Mouse (Mus musculus): ENCODE data around the gene Rbbp5.
"Not testable (repeated sequence)": the region's sequence is repeated elsewhere in the genome, so short reads cannot be mapped to it uniquely, and the experiment has no call there.

Gene Rbbp5

GRCm38 (mm10) chr1:132476928-132477691 lies at the start of gene Rbbp5:
TSS of gene Rbbp5 (plus strand) at chr1:132477365.
- peak; percentile 81 for DNase-seq

DNA sequence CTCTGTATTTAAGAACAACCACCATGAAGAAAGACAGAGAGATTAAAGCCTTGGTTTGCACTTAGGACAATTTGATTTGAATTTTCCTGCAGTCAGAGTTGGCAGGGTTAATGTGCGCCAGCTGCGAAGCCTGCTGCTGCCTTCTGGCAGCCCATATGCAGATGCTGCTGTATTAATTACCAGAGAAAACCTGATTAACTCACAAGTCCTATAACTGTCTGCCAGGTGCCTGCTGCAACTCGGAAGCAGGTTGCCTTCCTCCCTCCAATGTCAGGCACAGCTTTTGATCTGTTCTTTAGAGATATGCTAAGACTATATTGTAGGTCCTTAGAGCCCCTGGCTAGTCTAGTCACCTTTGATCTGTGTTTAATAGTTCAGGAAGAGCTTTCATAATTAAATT lies 46.3 kb upstream of the Rbbp5 start:
- DNase-seq, result no peak

DNA sequence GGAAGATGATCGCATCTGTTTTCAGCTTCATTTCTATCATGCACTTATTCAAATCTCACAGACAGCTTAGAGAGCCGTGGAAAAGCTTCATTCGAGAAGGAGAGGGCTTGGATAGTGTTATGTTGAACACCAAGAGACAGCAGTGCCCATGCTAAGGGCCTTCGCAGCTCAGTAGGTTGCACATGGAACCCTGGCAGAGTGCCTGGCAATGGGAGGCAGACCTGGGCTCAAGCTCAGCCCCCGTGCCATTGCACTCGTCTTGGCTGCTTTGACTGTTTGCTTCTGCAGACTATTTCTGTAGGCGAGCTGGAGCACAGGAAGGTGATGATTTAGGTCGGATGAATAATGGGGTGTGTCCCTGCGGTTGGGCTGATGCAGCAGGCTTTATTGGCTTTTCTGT lies 45.4 kb upstream of the Rbbp5 start:
- peak; percentile 44 for DNase-seq

- peak; percentile 11 for DNase-seq
Observed at GRCm38 (mm10) chr1:132433349-132433748, 43.8 kb upstream of the Rbbp5 start.

DNA sequence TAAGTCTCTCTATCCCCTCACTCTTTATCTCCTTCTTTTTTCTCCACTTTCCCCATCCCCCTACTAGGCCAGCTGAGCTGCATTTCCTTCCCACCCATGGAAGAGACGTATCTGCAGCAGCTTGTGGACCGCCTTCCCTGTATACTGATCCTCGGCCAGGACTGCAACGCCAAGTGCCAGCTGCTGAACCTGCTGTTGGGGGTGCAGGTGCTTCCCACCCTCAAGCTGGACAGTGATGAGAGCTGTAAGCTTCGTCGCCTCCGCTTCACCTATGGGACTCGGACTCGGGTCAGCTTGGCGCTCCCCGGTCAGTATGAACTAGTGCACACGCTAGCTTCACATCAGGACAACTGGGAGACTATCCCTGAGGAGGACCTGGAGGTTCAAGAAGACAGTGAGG lies 43.1 kb upstream of the Rbbp5 start:
- DNase-seq, result no peak

GRCm38 (mm10) chr1:132436320-132436958 lies 40.7 kb upstream of the Rbbp5 start:
- no peak for DNase-seq

- DNase-seq, result no peak
Observed at GRCm38 (mm10) chr1:132436960-132437359, 40.2 kb upstream of the Rbbp5 start.

DNA sequence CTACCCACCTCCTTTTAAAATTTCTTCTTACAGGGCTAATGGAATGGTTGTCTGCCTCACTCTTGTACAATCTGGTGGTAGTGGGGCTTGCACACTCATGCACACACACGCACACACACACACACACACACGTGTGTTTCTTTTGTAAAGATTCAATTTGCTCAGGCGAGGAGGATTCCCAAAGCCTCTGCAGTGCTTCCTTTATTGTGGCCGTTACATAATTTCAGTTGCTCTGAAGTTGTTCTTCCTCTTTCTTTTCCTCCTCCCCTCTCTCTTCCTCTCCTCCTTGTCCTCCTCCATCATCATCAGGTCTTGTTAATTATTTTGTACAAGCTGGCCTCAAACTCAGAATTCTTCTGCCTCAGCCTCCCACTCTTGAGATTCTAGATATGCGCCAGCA lies 39.8 kb upstream of the Rbbp5 start:
- DNase-seq, result no peak

DNA sequence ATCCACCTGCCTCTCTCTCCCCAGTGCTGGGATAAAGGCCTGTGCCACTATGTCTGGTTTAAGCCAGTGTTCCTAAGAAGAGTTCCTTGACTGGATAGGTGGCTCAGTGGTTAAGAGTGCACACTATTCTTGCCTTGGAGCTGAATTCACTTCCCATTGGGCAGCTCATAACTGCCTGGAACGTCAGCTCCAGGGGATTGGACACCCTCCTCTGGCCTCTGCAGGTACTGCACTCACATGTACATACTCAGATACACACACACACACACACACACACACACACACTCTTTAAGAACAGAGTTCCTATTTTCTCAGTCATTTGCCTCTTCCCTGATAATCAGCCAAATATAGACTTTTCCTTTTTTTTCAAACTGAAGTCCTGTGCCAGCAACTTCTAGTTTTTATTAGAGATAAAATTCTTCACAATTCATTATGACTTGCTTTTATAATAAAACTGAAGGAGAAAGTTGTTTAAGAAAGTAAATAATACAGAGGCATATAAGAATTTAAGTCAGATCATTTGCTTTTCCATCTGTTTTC lies 36.2 kb upstream of the Rbbp5 start:
- DNase-seq, result peak; percentile 29

GRCm38 (mm10) chr1:132449742-132450141 lies 27.4 kb upstream of the Rbbp5 start:
- no peak for DNase-seq

GRCm38 (mm10) chr1:132464651-132465050 lies 12.5 kb upstream of the Rbbp5 start:
- no peak for DNase-seq

DNA sequence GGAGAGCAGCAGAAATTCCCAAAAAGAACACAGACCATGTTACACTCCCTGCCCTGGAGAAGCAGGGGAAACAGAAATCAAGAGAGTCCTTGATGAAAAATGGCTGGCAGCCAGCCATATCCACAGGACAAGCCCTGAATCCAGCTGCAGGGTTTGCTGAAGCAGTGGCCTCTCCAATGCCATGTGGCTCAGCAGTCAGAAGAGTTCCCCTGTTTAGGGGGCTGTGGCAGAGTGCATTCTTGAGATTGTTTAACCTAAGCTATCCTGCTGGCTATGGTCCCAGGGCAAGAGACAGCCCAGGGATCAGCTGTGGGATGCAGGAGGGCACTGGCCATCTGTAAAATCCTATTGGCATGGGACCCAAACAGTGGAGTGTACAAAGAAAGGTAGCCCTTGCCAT lies 8.2 kb upstream of the Rbbp5 start:
- DNase-seq, result no peak

DNA sequence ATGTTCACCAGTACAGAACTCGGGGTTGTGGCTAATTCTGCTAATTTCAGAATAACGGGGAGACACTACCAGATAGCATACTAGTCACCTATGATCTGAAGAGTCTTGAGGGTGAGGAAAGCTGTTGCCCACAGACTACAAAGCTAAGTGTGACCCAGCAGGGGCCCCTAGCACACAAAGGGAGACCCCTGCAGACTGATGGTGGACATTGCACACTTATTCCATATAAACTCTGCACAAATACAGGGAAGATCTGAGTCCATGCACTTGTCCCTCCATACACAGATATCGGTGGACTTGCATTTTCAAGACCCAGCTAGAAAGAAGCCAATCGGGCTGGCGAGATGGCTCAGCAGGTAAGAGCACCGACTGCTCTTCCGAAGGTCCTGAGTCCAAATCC lies 7.6 kb upstream of the Rbbp5 start:
- no peak for DNase-seq

DNA sequence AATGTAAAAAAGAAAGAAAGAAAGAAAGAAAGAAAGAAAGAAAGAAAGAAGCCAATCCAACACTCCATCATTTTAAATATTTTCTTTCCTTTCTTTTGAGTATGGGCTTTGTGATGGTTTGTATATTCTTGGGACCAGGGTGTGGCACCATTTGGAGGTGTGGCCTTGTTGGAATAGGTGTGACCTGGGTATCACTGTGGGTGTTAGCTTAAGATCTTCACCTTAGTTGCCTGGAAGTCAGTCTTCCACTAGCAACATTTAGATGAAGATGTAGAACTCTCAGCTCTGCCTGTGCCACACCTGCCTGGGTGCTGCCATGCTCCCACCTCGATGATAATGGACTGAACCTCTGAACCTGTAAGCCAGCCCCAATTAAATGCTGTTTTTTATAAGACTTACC lies 7.1 kb upstream of the Rbbp5 start:
- not testable (repeated sequence) for DNase-seq

DNA sequence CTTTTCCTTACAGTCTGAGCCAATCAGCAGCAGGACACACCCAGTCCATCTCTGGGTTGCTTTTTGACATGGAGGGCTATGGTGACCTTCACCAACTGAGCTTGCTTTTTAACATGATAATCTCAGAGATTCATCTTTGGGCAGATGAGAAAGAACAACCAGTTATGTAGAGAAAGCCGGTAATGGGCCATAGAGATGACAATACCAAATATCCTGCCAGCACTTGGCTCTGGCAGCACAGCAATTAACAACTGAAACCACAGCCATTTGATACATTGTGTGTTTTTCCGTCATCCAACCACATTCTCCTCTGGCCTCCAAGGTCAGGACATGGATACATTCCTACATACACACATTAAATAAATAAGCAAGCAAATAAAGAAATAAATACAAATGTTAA lies 6.1 kb upstream of the Rbbp5 start:
- DNase-seq, result no peak

GRCm38 (mm10) chr1:132471499-132471898 lies 5.7 kb upstream of the Rbbp5 start:
- no peak for DNase-seq

DNA sequence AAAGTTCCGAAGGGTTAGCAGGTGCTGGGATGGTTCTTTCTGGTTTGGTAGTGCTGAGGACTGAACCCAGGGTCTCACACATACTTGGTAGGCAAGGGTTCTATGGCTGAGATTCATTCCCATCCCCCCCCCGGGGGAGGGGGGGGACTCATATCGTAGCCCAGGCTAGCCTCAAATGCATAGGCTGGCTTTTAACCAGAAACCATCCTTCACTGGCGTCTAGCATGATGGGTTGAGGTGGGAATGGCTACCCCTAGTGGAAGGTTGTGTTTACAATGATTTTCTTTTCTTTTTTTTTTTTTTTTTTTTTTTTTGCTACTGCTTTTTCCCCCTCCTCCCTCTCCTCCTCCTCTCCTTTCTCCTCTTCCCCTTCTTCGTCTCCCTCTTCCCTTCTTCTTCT lies 4.6 kb upstream of the Rbbp5 start:
- DNase-seq, result no peak

- DNase-seq, result no peak
Observed at GRCm38 (mm10) chr1:132474496-132474895, 2.7 kb upstream of the Rbbp5 start.

GRCm38 (mm10) chr1:132476575-132476927 lies 614 bp upstream of the Rbbp5 start:
- DNase-seq, result no peak

DNA sequence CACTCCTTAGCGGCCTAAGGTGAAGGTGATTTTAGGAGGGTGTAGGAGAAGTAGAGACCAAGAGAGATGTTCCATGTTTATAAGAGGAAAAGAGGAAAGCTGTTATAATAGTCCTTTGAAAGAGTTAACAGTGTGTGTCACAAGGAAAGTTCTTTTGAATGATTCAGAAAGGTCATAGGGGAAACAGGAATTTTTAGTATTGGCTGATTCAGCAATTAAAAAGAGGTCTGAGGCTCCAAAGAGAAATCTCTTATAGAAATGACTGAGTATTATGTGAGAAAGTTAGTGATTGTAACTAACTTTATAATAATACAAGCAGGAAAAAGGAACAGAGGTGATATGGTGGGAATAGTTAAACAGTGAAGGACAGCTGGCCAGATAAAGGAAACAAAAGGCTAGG lies 2.3 kb downstream of the Rbbp5 start:
- no peak for DNase-seq

DNA sequence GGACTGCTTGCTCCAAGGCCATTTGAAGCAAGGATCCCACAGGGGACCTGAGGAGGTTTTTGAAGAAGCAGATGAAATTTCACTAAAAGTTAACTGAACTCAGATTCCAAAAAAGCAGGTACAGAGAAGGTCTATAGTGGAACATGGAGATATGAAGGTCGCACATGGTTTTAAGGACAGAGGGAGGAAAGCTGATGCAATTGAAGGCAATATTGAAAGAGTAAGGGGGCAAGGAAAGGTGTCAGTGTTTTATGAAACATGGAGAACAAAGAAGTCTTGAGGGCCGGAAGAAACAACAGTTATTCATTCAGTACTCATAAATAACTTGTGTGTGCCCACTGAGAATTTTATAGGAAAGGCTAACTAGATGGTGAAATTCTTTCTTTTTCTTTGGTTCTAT lies 4.5 kb downstream of the Rbbp5 start:
- no peak for DNase-seq

DNA sequence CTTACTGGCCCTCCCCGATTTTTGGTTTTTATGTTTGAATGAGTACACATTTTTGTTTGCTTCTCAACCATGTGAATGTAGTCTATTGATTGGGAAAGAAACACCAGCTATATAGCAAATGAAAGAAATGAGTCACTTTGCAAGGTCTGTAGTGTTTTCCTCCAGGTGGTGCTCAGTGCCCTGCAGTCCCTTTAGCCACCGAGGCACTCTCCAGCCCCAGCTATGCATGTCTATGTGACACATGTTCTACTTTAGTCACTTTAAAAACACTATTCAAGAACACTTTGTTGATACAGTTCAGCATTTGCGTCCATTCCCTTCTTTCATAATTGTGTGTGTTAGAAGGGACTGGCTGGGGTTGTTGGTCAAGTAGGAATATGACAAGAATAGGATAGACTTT lies 6.1 kb downstream of the Rbbp5 start:
- DNase-seq, result no peak

DNA sequence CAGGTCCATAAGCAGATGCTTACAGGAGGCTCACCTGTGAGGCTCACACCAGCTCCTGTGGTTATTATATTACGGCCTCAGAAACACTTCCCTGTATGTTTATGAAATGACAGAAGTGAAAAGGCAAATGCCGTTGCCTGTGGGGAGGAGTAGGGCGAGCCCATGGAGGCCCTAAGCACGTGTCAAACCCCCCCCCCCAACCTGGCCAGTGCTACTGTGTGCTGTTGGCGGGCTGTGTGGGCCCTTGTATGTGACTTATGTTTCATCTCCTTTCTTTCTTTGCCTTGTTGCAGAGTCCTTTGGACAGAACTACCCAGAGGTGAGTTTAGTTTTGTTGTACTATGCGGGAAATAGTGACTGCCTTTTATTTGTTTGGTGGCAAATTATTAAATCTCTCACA lies 6.6 kb downstream of the Rbbp5 start:
- DNase-seq, result no peak

- DNase-seq, result no peak
Observed at GRCm38 (mm10) chr1:132500535-132500934, 23.4 kb downstream of the Rbbp5 start.

GRCm38 (mm10) chr1:132505155-132505554 lies 28.0 kb downstream of the Rbbp5 start:
- no peak for DNase-seq
